Mouse (Mus musculus): ENCODE results near the gene Pick1. TPM values are rescaled to one million over a fixed set of nuclear protein-coding genes. Genes with fewer than 3 reads are reported as not detected.
"Not testable (repeated sequence)": the region's sequence is repeated elsewhere in the genome, so short reads cannot be mapped to it uniquely, and the experiment has no call there.

The Pick1 gene
- polyA plus RNA-seq, 2 experiments from 2014 or later: 6.0 to 10.5 TPM

DNA sequence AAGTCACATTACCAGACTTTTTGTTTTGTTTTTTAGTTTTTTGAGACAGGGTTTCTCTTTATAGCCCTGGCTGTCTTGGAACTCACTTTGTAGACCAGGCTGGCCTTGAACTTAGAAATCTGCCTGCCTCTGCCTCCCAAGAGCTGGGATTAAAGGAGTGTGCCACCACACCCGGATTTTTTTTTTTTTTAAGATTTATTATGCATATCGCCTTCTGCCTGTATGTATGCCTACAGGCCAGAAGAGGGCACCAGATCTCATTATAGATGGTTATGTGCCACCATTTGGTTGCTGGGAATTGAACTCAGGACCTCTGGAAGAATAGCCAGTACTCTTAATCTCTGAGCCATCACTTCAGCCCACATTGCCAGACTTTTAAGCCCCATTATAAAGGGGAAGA is 3.2 kb upstream of the Pick1 start:
- not testable (repeated sequence) for ATAC-seq

GRCm38 (mm10) chr15:79235268-79235667 is 6.3 kb downstream of the Pick1 start:
- no peak for ATAC-seq

- ATAC-seq: no peak
These were observed 9.1 kb downstream of the Pick1 start for GRCm38 (mm10) chr15:79238036-79238435.

GRCm38 (mm10) chr15:79242574-79243233 is 13.7 kb downstream of the Pick1 start:
- no peak for ATAC-seq

DNA sequence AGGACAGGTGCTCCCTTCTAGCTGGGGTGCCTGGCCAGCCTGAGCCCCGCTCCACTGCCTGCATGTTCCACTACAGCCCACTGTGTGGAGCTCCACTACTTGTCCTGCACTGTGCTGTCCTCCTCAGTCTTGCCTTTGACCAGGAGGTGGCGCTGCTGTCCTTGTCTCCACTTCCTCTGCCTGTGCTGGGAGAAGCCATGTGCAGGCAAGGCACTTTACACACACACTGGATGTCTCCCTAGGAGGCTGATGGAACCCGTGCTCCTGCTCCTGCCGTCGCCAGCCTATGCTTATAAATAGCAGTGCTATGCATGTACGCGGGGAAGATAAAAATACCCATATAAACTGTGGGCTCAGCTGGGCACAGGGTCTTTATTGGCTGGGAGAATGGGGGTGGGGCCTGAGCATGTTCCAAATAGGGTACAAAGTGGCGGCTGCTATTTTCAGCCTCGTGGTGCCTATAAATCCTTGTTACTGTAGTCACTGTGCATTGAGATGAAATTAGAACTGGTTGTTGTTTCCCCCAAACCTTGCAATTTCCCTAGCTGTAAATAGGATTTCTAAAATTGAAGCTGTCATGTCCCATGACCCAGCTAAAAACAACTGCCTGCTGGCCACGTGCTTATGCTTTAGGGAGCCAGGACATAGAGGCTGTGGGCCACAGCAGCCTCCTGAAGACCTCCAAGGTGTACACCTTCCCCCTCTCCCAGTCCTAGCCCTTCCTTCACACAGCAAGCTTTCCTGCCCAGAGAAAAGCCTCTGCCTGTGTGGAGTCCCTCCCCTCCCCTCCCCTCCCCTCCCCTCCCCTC is 14.5 kb downstream of the Pick1 start:
- ATAC-seq: peak; percentile 100

DNA sequence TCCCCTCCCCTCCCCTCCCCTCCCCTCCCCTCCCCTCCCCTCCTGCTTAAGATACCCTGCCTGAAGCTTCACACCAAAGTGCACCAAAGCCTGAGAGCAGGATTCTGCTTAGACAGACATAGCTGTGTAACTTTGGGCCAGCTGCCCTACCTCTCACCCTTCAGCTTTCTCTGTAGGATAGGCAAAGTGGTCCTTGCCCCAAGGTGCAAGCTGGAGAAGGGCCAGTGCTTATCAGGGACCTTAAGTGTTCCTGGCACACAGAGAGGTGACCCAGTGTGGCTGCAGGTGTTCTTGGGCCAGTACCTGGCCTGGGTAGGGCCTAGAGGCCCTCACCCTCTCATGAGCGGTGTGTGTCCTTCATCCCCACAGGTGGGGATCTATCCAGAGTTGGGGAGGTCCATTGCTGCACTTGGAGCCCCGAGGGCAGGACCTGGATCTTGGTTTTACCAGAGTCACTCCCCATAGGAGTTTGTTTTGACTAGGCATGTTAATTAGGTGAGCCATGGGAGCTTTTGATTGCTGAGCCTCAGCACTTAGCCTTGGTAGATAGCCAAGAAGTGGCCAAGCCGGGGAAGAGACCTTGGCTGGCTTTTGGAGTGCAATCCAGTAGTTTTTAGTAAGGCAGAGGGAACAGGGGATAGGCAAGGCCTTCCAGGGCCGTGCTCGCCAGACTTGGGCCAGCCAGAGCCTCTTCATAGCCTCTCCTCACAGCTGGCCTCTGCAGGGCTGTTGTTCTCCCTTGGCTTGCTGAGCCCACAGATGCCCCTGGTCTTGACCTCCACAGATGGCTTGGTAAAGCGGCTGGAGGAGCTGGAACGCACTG is 15.3 kb downstream of the Pick1 start:
- no peak for ATAC-seq

DNA sequence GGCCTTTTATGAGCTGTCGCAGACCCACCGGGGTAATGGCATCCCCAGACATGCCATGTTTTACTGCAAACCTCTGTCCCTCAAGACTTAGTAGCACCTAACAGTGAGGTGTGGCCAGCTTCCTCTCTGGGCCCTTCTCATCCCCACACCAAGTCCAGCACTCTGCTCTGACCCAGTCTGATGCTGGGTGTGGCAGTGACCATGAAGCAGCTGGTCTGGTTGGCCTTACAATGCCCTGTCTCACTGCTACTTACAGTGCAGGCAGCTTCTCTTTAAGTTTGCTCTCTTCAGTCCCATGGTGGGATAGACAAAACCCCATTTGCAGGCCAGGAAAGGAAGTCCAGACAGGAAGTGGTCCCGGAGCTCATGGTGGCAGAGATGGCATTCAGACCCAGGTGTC is 16.3 kb downstream of the Pick1 start:
- no peak for ATAC-seq

DNA sequence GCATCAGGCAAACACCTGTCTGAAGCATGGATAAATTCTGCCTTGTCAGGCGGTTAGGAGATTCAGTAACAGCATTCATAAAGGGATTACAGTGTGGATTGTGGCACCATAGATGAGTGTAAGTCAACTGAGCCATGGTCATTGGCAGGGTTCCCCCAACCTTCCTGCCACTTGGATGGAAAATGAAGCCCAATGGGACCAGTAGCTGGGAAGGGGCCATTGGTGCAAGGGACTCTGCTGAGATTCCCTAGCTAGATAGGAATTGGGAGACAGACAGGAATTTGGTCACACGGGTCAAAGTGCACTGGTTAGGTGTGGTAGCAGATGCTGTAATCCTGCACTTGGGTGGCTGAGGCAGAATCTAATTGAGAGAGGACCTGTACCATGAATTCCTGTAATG is 21.3 kb downstream of the Pick1 start:
- no peak for ATAC-seq

GRCm38 (mm10) chr15:79251168-79251567 is 22.2 kb downstream of the Pick1 start:
- ATAC-seq: no peak

DNA sequence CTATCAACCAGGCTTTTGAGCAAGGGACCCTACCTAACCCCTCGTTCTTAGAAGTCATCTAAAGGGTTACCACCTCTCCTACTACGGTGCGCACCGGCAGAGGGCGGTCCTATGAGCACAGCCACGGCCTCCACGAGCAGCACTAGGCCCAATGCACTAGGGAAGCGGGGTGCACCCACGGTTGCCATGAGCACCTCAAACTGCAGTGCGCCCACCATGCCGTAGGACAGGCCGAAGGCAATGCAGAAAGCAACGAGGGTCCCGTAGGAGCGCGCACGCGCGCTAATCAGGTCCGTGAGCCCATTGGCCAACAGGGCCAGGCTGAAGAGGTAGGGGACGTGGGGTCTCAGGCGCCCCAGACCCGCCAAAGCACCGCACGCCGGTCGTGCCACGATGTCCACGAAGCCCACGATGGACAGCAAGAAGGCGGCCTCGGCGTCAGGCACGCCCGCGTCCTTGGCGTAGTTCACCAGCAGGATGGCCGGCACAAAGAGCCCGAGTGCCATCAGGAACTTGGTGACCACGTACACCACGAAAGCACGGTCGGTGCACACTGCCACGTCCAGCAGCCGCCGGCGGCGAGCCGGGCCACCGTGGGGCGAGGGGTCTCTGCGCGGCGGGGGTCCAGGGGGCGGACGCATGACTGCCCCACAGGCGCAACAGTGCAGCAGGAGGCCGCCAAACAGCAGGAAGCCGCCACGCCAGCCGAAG is 23.0 kb downstream of the Pick1 start:
- ATAC-seq: no peak

DNA sequence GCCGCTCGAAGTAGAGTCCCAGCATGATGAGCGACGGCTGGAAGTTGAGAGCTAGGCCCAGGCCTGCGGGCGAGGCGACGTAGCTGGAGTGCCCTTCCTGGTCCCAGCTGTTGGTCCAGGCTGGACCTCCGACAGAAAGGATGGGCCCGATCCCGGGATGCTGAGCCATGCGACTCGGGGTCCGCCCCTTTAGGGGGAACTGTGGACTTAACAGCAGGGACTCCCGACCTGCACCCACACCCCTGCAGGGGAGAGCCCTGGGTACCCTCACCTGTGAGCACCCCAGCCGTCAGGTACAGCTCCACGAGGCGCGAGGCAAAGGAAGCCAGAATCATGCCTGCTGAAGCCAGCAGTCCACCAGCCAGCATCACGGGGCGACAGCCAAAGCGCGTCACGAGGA is 23.6 kb downstream of the Pick1 start:
- ATAC-seq: no peak

DNA sequence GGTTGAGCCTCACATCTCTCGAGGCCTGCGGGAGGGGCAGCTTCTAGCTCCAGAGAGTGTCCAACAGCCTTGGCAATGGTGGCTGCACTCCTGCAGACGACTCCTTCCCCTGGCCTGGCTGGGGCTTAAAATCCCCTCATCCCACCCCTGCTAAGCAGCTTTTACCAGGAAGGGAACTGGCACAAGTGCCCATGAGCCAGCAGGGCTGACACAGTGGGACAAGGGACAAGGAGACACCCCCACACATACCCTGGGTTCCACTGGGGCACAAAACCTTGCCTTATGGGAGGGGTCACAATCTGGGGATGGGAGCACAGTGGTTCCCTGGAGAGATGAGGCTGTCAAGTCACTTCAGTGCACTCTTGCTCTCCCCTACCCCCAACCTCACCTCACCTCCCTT is 25.7 kb downstream of the Pick1 start, which contains the start of gene Slc16a8:
TSS of gene Slc16a8 (minus strand) at position 101 of the 400 bp plus-strand sequence.
- ATAC-seq: no peak

GRCm38 (mm10) chr15:79258521-79258920 is 29.5 kb downstream of the Pick1 start:
- ATAC-seq: no peak

- ATAC-seq: no peak
These were observed 32.2 kb downstream of the Pick1 start for GRCm38 (mm10) chr15:79261095-79261725.

DNA sequence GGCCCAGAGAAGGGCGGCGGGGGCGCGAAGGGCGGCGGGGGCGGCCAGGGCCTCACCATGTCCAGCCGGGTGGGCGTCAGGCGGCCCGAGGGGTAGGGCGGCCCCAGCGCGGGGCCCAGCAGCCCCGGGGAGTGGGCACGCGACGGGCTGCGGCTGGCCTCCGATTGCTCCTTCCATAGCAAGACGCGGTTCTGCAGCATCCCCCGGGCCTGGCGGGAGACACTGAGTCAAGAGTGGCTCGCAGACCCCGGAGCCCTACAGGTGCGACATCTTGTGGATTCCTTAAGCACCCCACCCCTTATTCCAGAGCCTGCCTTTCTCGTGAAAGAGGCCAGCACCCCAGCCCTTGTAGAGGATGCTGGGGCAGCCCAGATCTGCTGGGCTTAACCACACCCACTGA is 32.8 kb downstream of the Pick1 start:
- ATAC-seq: no peak

- no peak for ATAC-seq
These were observed 33.4 kb downstream of the Pick1 start for GRCm38 (mm10) chr15:79262375-79262774.

DNA sequence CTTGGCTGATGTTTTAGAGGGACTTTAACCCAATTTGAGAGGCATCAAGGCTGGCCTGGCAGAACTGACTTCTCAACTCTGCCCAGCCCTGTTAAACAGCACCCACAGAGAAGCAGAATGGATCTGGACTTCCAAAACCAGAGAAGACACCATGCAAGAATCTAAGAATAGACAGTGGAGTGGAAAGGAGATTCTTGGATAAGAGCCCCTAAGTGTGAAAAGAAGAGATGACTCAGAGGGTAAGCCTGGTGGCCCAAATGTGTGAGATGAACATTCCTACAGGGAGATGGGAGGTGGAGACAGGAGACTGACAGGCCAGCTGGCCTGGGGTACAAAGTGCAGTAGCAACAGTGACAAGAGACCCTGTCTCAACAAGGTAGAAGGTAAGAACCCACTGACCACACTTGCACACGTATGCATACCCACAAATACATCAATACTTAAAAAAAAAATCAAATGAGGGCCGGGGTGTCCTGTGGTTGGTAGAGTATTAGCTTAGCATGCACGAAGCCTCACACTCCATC is 33.9 kb downstream of the Pick1 start:
- no peak for ATAC-seq

GRCm38 (mm10) chr15:79263726-79264125 is 34.8 kb downstream of the Pick1 start:
- no peak for ATAC-seq

- peak; percentile 52 for ATAC-seq
These were observed 36.4 kb downstream of the Pick1 start for GRCm38 (mm10) chr15:79265384-79265783.

GRCm38 (mm10) chr15:79268521-79268920 is 39.5 kb downstream of the Pick1 start:
- ATAC-seq: no peak

- ATAC-seq: peak; percentile 92
These were observed 41.5 kb downstream of the Pick1 start for GRCm38 (mm10) chr15:79270317-79271123.
